Mouse (Mus musculus) limb, embryonic 11.5 days (tissue): ENCODE data around the gene Klra9. TPM values are rescaled to one million over a fixed set of nuclear protein-coding genes. Genes with fewer than 3 reads are reported as not detected.
"Not testable (repeated sequence)": the region's sequence is repeated elsewhere in the genome, so short reads cannot be mapped to it uniquely, and the experiment has no call there.

Source experiments
- ATAC-seq: fragments of 200-750 bp; cut with Nextera tagmentation; 2 replicates; pipeline ENCODE4 v1.8.0; 2017; ENCODE audit warnings: low read depth; ENCODE audit not compliant: insufficient number of reproducible peaks, low FRiP score, low TSS enrichment
- DNase-seq: peaks from one replicate; pipeline ENCODE4 v3.0.0-alpha.2; 2015; ENCODE audit warnings: low spot score
- H3K27ac ChIP-seq: fragments of 300-500 bp; sonication (generic); replicated peaks from 2 replicates; pipeline ENCODE4 v1.5.1; 2014; ENCODE audit warnings: low read depth, mild to moderate bottlenecking, low read length
- H3K27me3 ChIP-seq: fragments of 300-500 bp; sonication (generic); 2 replicates; pipeline ENCODE4 v1.6.1; 2014; ENCODE audit warnings: mild to moderate bottlenecking, low read length, mixed read lengths; ENCODE audit not compliant: control insufficient read depth, insufficient read depth
- H3K36me3 ChIP-seq: fragments of 300-500 bp; sonication (generic); 2 replicates; pipeline ENCODE4 v1.6.1; 2014; ENCODE audit warnings: mild to moderate bottlenecking, low read length, moderate library complexity, mixed read lengths; ENCODE audit not compliant: control insufficient read depth, insufficient read depth
- H3K4me1 ChIP-seq: fragments of 300-500 bp; sonication (generic); 2 replicates; pipeline ENCODE4 v1.6.1; 2014; ENCODE audit warnings: low read length, mixed read lengths; ENCODE audit not compliant: control insufficient read depth, insufficient read depth
- H3K4me2 ChIP-seq: fragments of 300-500 bp; sonication (generic); 2 replicates; pipeline ENCODE4 v1.6.1; 2014; ENCODE audit warnings: low read depth, mild to moderate bottlenecking, moderate library complexity; ENCODE audit not compliant: severe bottlenecking
- H3K4me3 ChIP-seq: fragments of 300-500 bp; sonication (generic); 2 replicates; pipeline ENCODE4 v1.5.1; 2014; ENCODE audit warnings: low read depth, low read length
- H3K9ac ChIP-seq: fragments of 300-500 bp; sonication (generic); 2 replicates; pipeline ENCODE4 v1.6.1; 2014; ENCODE audit warnings: mild to moderate bottlenecking, low read length
- H3K9me3 ChIP-seq: fragments of 300-500 bp; sonication (generic); 2 replicates; pipeline ENCODE4 v1.6.1; 2016; ENCODE audit warnings: low read length; ENCODE audit not compliant: control insufficient read depth
- WGBS: fragments of 180-500 bp; shearing (Covaris S2); extraction: QIAGEN DNeasy Blood & Tissue Kit; methylation state at CpG from one replicate; pipeline ENCODE4 v1.1.7; 2014; 5-methylcytosine and 5-hydroxymethylcytosine counted together
- polyA plus RNA-seq: library from polyadenylated mRNA; unstranded; fragments of >200 nt; fragmentation: Nextera tagmentation; extraction: Ambion mirVana; gene quantifications from 2 replicates; pipeline ENCODE4 v1.2.1, GENCODE M21; 2014

The Klra9 gene
- polyA plus RNA-seq = not detected in 2 replicates

DNA sequence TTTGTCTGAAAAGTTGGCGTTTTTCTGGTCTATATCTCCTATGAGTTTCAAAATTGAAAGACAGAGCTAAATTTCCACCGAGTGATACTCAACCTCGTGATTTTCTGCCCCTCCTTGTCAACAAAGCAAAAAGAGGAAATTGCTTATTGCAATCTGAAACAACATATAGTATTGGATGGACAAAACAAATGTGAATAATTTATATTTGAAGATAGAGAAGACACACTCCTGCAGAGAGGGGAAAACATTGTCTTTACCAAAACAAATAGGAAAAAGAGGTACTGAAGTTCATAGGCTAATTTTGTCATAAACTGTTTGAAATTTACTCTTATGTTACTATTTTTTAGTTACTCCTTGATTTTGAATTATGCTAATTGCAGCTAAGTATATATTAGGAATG, at the start of gene Klra9:
Klra9 (minus strand) TSS at position 101 of the 400 bp plus-strand sequence.
- not testable (repeated sequence) for H3K27me3 ChIP-seq, H3K9me3 ChIP-seq, H3K9ac ChIP-seq, H3K36me3 ChIP-seq, H3K4me1 ChIP-seq, DNase-seq, ATAC-seq, H3K4me3 ChIP-seq, H3K27ac ChIP-seq, H3K4me2 ChIP-seq
- 65% methylated on average over 3 of the region's 3 CpGs for WGBS

DNA sequence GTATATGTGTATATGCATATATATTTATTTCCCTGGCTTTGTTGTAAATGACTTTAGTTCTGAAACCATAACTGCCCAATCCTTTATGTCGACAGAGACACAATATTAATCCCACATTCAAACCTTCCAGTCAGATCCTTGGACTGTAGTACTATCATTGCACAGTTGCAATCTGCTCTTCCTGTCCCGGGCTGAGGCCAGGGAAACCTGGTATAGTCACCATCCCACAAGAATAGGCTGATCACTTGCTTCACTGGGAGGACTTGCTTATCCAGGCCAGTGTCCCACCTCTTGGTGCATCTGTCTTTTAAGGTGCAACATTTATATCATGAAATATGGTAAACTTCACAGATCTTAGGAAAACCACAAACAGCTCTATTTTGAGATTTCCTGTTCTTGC, 44.6 kb upstream of the Klra9 start:
- no peak for ATAC-seq
- Histone ChIP-seq H3K9ac (no peak overlapping the region), H3K4me2 (no peak overlapping the region), H3K27me3 (no peaks in the 10 kb centered on the region), H3K4me3 (no peak overlapping the region), H3K27ac (no peak overlapping the region), H3K9me3 (no peaks in the 10 kb centered on the region), H3K4me1 (no peaks in the 10 kb centered on the region), H3K36me3 (no peaks in the 10 kb centered on the region)
- WGBS = 78% methylated on average over 2 of the region's 2 CpGs
- no peak for DNase-seq

- no peak overlapping the region for H3K27ac ChIP-seq
- no peaks in the 10 kb centered on the region for H3K27me3 ChIP-seq
- WGBS = 65% methylated on average over 1 of the region's 1 CpGs
- no peaks in the 10 kb centered on the region for H3K36me3 ChIP-seq
- H3K4me1 ChIP-seq = no peaks in the 10 kb centered on the region
- H3K9ac ChIP-seq = no peak overlapping the region
- no peak for DNase-seq
- H3K4me3 ChIP-seq = no peak overlapping the region
- no peaks in the 10 kb centered on the region for H3K9me3 ChIP-seq
- no peak for ATAC-seq
- H3K4me2 ChIP-seq = no peak overlapping the region
Observed at GRCm38 (mm10) chr6:130236635-130237034, 43.7 kb upstream of the Klra9 start.

- Histone ChIP-seq H3K36me3 (no peaks in the 10 kb centered on the region), H3K27ac (no peak within 1 kb of the TSS), H3K4me1 (no peaks in the 10 kb centered on the region), H3K4me3 (no peak within 1 kb of the TSS), H3K9me3 (no peaks in the 10 kb centered on the region), H3K9ac (no peak within 1 kb of the TSS), H3K4me2 (no peak within 1 kb of the TSS), H3K27me3 (no peaks in the 10 kb centered on the region)
- ATAC-seq (no peak), DNase-seq (no peak)
Observed at GRCm38 (mm10) chr6:130233222-130233621, 40.3 kb upstream of the Klra9 start, which contains the start of gene Klra7. Klra7 (minus strand) TSS chr6:130233322.

- H3K36me3 ChIP-seq, H3K4me2 ChIP-seq, H3K27me3 ChIP-seq, H3K9ac ChIP-seq, ATAC-seq, H3K27ac ChIP-seq, H3K4me1 ChIP-seq, DNase-seq, H3K9me3 ChIP-seq, H3K4me3 ChIP-seq: not testable (repeated sequence)
- 81% methylated on average over 1 of the region's 1 CpGs for WGBS
Observed at GRCm38 (mm10) chr6:130197453-130197852, 4.5 kb upstream of the Klra9 start.

DNA sequence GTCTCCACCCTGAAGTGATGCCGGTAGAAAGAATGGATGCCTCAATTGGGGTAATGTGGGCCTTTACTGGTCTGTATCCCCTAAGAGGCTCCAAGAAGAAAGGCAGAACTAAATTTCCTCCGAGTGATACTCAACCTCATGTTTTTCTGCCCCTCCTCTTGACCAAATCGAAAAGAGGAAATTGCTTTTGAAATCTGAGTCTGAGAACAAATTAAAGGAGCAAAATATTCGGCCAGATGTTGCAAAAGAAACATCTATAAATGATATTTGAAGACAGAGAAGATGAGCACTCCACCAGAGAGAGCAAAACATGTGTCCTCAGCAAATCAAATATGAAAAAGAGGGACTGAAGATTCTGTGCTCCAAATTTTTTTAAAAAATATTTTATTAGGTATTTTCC, 63.1 kb downstream of the Klra9 start, which contains the start of gene Klra8:
Klra8 (minus strand) TSS at position 101 of the 400 bp plus-strand sequence.
- not testable (repeated sequence) for H3K27ac ChIP-seq, ATAC-seq, DNase-seq, H3K27me3 ChIP-seq, H3K4me2 ChIP-seq, H3K4me1 ChIP-seq, H3K4me3 ChIP-seq, H3K9me3 ChIP-seq, H3K36me3 ChIP-seq, H3K9ac ChIP-seq
- 78% methylated on average over 4 of the region's 4 CpGs for WGBS

Other genes starting within 250 kb of the Klra9 start
- gene Klra6, start 166.2 kb downstream of the Klra9 start, polyA plus RNA-seq = not detected in 2 replicates
- gene Klra4, start 125.8 kb downstream of the Klra9 start, polyA plus RNA-seq = not detected in 2 replicates
- gene Klra8, start 63.2 kb downstream of the Klra9 start, polyA plus RNA-seq = not detected in 2 replicates
- not detected in 2 replicates for gene Klra7, start 40.2 kb upstream of the Klra9 start, polyA plus RNA-seq
- not detected in 2 replicates for gene Klra10, start 88.8 kb upstream of the Klra9 start, polyA plus RNA-seq
- gene Klra3, start 144.5 kb upstream of the Klra9 start, polyA plus RNA-seq = not detected in 2 replicates
- gene Klra1, start 193.8 kb upstream of the Klra9 start, polyA plus RNA-seq = not detected in 2 replicates